ENCODE assay signal across 11 mouse cellular contexts in genomic region chr2:167826922-167827703, GRCm38 (mm10).
DNase-seq lines count a peak whose midpoint lies in the region; ATAC-seq and TF ChIP-seq lines count a peak whose summit lies in the region.
"Had no signal": no experiment of that assay in that cellular context is flagged by ENCODE, and none has a peak within 500 bp of the region (broad histone marks: within the 10 kb centered on the region; RNA-seq: fewer than 3 reads in every experiment).

No protein-coding gene starts in this region.

- TF ChIP-seq CTCF in intestine, postnatal 0 days (IDR thresholded peaks at IDR 0.05; ENCODE audit: low read depth), result no peak

- no peak overlapping the region for H3K4me3 ChIP-seq in embryonic facial prominence, embryonic 10.5 days
- H3K4me3 ChIP-seq in heart, embryonic 13.5 days, result no peak overlapping the region
- no peak overlapping the region for H3K4me3 ChIP-seq in midbrain, embryonic 10.5 days
- no peak overlapping the region for H3K4me3 ChIP-seq in intestine, postnatal 0 days (ENCODE audit: low read depth, low read length)

- DNase-seq in gastrocnemius, adult 18-20 months (ENCODE audit: low spot score), result peak; percentile 91
- DNase-seq in gastrocnemius, postnatal 10 days, result no peak
- DNase-seq in embryonic facial prominence, embryonic 10.5 days (ENCODE audit: low spot score), result no peak
- peak; percentile 49 for DNase-seq in lung, postnatal 14 days
- DNase-seq in midbrain, embryonic 10.5 days (ENCODE audit: low spot score), result no peak
- DNase-seq in thymus, postnatal 36 days, result no peak
- DNase-seq: cerebellum, adult 8-10 months; kidney, adult 8-10 months had no signal

- 56% methylated on average over 12 of the region's 12 CpGs for WGBS in embryonic facial prominence, embryonic 10.5 days
- 36% methylated on average over 12 of the region's 12 CpGs for WGBS in heart, embryonic 13.5 days
- WGBS in midbrain, embryonic 10.5 days, result 63% methylated on average over 12 of the region's 12 CpGs
- 73% methylated on average over 12 of the region's 12 CpGs for WGBS in intestine, postnatal 0 days

- no peaks in the 10 kb centered on the region for H3K9me3 ChIP-seq in embryonic facial prominence, embryonic 10.5 days
- H3K9me3 ChIP-seq in heart, embryonic 13.5 days, result no peaks in the 10 kb centered on the region
- no peaks in the 10 kb centered on the region for H3K9me3 ChIP-seq in midbrain, embryonic 10.5 days (replicated peaks)
- H3K9me3 ChIP-seq in intestine, postnatal 0 days (ENCODE audit: control insufficient read depth), result no peaks in the 10 kb centered on the region

- peaks cover 52% of the 10 kb centered on the region for H3K4me1 ChIP-seq in embryonic facial prominence, embryonic 10.5 days
- peaks cover 55% of the 10 kb centered on the region for H3K4me1 ChIP-seq in heart, embryonic 13.5 days
- H3K4me1 ChIP-seq in midbrain, embryonic 10.5 days, result peaks cover 35% of the 10 kb centered on the region
- peaks cover 22% of the 10 kb centered on the region for H3K4me1 ChIP-seq in intestine, postnatal 0 days (replicated peaks; ENCODE audit: control insufficient read depth, insufficient read depth, low read length)

- H3K4me2 ChIP-seq in heart, embryonic 13.5 days, result no peak overlapping the region
- H3K4me2 ChIP-seq in intestine, postnatal 0 days (replicated peaks; ENCODE audit: low read depth), result no peak overlapping the region

- 0 out of 2 replicates have a peak overlapping the region, but pooled peaks have one; percentile 7 for H3K27ac ChIP-seq in embryonic facial prominence, embryonic 10.5 days (replicated peaks)
- peak overlapping the region; percentile 78 for H3K27ac ChIP-seq in heart, embryonic 13.5 days (replicated peaks)
- no peak overlapping the region for H3K27ac ChIP-seq in midbrain, embryonic 10.5 days (replicated peaks)
- H3K27ac ChIP-seq in intestine, postnatal 0 days (ENCODE audit: low read depth, low read length), result no peak overlapping the region

- ATAC-seq in heart, embryonic 13.5 days (ENCODE audit: extremely low read depth, insufficient number of reproducible peaks, low FRiP score, low TSS enrichment), result no peak
- ATAC-seq in intestine, postnatal 0 days, result no peak
- ATAC-seq: forebrain, embryonic 16.5 days had no signal

- H3K9ac ChIP-seq in heart, embryonic 13.5 days, result 0 out of 2 replicates have a peak overlapping the region, but pooled peaks have one; percentile 12
- H3K9ac ChIP-seq in intestine, postnatal 0 days (ENCODE audit: low read depth, low read length), result no peak overlapping the region

- H3K27me3 ChIP-seq in embryonic facial prominence, embryonic 10.5 days (replicated peaks; ENCODE audit: low read depth, poor library complexity, severe bottlenecking), result no peaks in the 10 kb centered on the region
- H3K27me3 ChIP-seq in heart, embryonic 13.5 days (replicated peaks), result no peaks in the 10 kb centered on the region
- H3K27me3 ChIP-seq in midbrain, embryonic 10.5 days (ENCODE audit: low read depth, poor library complexity, severe bottlenecking), result no peaks in the 10 kb centered on the region
- H3K27me3 ChIP-seq in intestine, postnatal 0 days (replicated peaks; ENCODE audit: control insufficient read depth, insufficient read depth, low read length), result no peaks in the 10 kb centered on the region

- no peaks in the 10 kb centered on the region for H3K36me3 ChIP-seq in embryonic facial prominence, embryonic 10.5 days (replicated peaks)
- no peaks in the 10 kb centered on the region for H3K36me3 ChIP-seq in heart, embryonic 13.5 days
- no peaks in the 10 kb centered on the region for H3K36me3 ChIP-seq in midbrain, embryonic 10.5 days
- H3K36me3 ChIP-seq in intestine, postnatal 0 days (ENCODE audit: control insufficient read depth, insufficient read depth), result no peaks in the 10 kb centered on the region

Comparison
In these comparisons a context has a peak if more than half of its experiments do, and no peak if none do; other contexts are left out.
1. DNase-seq: peak in gastrocnemius, adult 18-20 months (single experiment) and lung, postnatal 14 days (single experiment); none in gastrocnemius, postnatal 10 days (single experiment), embryonic facial prominence, embryonic 10.5 days (single experiment), midbrain, embryonic 10.5 days (single experiment) and thymus, postnatal 36 days (0 of 2).
2. H3K27ac ChIP-seq: peak in embryonic facial prominence, embryonic 10.5 days (single experiment) and heart, embryonic 13.5 days (single experiment); none in midbrain, embryonic 10.5 days (single experiment) and intestine, postnatal 0 days (single experiment).